Mouse (Mus musculus): ENCODE data around the gene Anapc5. TPM values are rescaled to one million over a fixed set of nuclear protein-coding genes. Genes with fewer than 3 reads are reported as not detected.

The Anapc5 gene
- polyA plus RNA-seq, 1 experiment from 2014 or later: 380 TPM

DNA sequence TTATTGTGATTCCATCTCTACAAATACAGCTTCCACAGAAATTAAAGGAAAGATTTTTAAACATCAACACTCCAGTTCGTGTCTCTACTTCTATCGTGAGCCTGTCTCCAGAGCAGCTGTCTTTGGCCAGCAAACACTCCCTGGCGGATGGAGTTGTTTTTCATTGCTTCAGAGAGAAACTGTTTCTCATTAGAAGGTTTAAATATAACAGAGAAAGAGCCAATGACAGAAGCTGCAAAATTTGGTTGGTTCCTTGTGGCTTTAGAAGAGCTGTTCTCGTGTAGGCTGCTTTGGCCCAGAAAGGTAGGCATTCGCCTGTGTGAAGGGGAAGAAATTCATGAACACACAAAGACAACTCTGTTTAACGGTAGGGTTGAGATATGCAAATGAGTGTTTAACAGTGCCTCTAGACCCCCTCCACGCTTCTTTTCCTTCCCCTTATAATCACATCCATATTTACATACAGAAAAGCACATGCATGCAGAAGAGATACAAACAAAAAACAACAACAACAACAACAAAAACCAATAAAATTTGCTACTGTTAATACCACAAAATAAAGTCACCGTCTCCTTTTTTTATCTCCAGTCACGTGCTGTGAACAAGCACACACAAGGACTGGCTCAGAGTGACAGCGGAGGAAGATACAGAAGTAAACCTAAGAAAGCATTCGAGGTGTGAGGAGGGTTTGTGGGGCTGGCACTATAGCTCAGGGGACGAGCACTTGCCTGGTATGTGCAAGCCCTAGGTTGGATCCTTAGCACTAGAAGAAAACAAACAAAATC, 34.9 kb downstream of the Anapc5 start:
- no peak for ATAC-seq (ENCODE audit: insufficient read depth, low FRiP score)
- H3K4me2 ChIP-seq (ENCODE audit: low read depth, low read length): no peak overlapping the region
- no peak overlapping the region for H3K9ac ChIP-seq (ENCODE audit: low read length)
- WGBS: 54% methylated on average over 12 of the region's 12 CpGs
- no peak overlapping the region for H3K27ac ChIP-seq (ENCODE audit: low read length)
- peaks cover 9% of the 10 kb centered on the region for H3K36me3 ChIP-seq (ENCODE audit: control insufficient read depth, insufficient read depth, low read length)
- no peaks in the 10 kb centered on the region for H3K27me3 ChIP-seq (ENCODE audit: control insufficient read depth, insufficient read depth, low read length)
- H3K4me3 ChIP-seq (replicated peaks; ENCODE audit: low read length): no peak overlapping the region
- H3K4me1 ChIP-seq (ENCODE audit: control insufficient read depth, insufficient read depth, low read length): peaks cover 4% of the 10 kb centered on the region; the same call in 1 of the 2 replicates
- H3K9me3 ChIP-seq (replicated peaks; ENCODE audit: control insufficient read depth, low read length): no peaks in the 10 kb centered on the region

GRCm38 (mm10) chr5:122783726-122784406, 37.3 kb downstream of the Anapc5 start:
- H3K9ac ChIP-seq (ENCODE audit: low read length): no peak overlapping the region; the same call in 1 of the 2 replicates
- H3K36me3 ChIP-seq (ENCODE audit: control insufficient read depth, insufficient read depth, low read length): peaks cover 6% of the 10 kb centered on the region; the same call in 1 of the 2 replicates
- H3K4me3 ChIP-seq (replicated peaks; ENCODE audit: low read length): no peak overlapping the region
- H3K4me2 ChIP-seq (ENCODE audit: low read depth, low read length): no peak overlapping the region
- no peaks in the 10 kb centered on the region for H3K27me3 ChIP-seq (ENCODE audit: control insufficient read depth, insufficient read depth, low read length)
- peaks cover 4% of the 10 kb centered on the region; the same call in 1 of the 2 replicates for H3K4me1 ChIP-seq (ENCODE audit: control insufficient read depth, insufficient read depth, low read length)
- no peak overlapping the region for H3K27ac ChIP-seq (ENCODE audit: low read length)
- ATAC-seq (ENCODE audit: insufficient read depth, low FRiP score): no peak
- 46% methylated on average over 14 of the region's 14 CpGs for WGBS
- no peaks in the 10 kb centered on the region for H3K9me3 ChIP-seq (replicated peaks; ENCODE audit: control insufficient read depth, low read length)

- H3K9ac ChIP-seq (ENCODE audit: low read length): no peak overlapping the region
- H3K27me3 ChIP-seq (ENCODE audit: control insufficient read depth, insufficient read depth, low read length): no peaks in the 10 kb centered on the region
- no peaks in the 10 kb centered on the region for H3K36me3 ChIP-seq (ENCODE audit: control insufficient read depth, insufficient read depth, low read length)
- H3K4me3 ChIP-seq (replicated peaks; ENCODE audit: low read length): no peak overlapping the region
- ATAC-seq (ENCODE audit: insufficient read depth, low FRiP score): no peak
- 41% methylated on average over 1 of the region's 1 CpGs for WGBS
- no peak overlapping the region for H3K4me2 ChIP-seq (ENCODE audit: low read depth, low read length)
- no peak overlapping the region for H3K27ac ChIP-seq (ENCODE audit: low read length)
- peaks cover 10% of the 10 kb centered on the region for H3K4me1 ChIP-seq (ENCODE audit: control insufficient read depth, insufficient read depth, low read length)
- no peaks in the 10 kb centered on the region for H3K9me3 ChIP-seq (replicated peaks; ENCODE audit: control insufficient read depth, low read length)
Measured at GRCm38 (mm10) chr5:122782066-122782465, 39.1 kb downstream of the Anapc5 start.

GRCm38 (mm10) chr5:122780791-122781432, 40.2 kb downstream of the Anapc5 start:
- 91% methylated on average over 18 of the region's 19 CpGs for WGBS
- H3K36me3 ChIP-seq (ENCODE audit: control insufficient read depth, insufficient read depth, low read length): no peaks in the 10 kb centered on the region
- no peak overlapping the region for H3K9ac ChIP-seq (ENCODE audit: low read length)
- H3K9me3 ChIP-seq (replicated peaks; ENCODE audit: control insufficient read depth, low read length): no peaks in the 10 kb centered on the region
- no peaks in the 10 kb centered on the region for H3K27me3 ChIP-seq (ENCODE audit: control insufficient read depth, insufficient read depth, low read length)
- H3K27ac ChIP-seq (ENCODE audit: low read length): no peak overlapping the region
- ATAC-seq (ENCODE audit: insufficient read depth, low FRiP score): no peak
- no peak overlapping the region for H3K4me3 ChIP-seq (replicated peaks; ENCODE audit: low read length)
- H3K4me1 ChIP-seq (ENCODE audit: control insufficient read depth, insufficient read depth, low read length): peaks cover 10% of the 10 kb centered on the region
- no peak overlapping the region for H3K4me2 ChIP-seq (ENCODE audit: low read depth, low read length)

DNA sequence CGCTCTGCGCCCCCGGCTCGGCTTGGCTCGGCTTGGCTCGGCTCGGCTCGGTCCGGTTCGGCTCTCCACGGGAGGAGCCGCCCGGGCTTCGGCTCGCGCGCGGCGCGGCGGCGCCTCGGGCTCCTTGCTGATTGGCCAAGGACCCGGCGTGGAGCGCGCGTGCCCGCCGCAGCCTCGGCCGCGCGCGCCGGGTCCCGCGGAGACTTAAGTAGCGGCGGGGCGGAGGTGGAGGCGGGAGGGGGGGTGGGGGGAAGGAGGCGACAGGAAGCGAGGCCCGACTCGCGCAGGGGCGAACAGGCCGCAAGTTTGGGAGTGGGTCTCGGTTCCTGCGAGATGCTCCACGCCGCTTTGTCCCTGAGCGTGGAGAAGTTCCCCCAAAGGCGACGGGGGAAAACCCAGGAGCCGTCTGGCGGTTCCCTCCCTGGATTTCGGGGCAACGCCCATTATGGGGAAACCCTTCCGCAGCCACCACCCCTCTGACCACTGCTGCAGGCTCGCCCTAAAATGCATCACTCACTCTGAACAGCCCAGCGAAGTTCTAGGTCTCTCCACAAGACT, 41.8 kb downstream of the Anapc5 start, which contains the start of gene Camkk2:
Camkk2 (minus strand) TSS at position 133 of the 558 bp plus-strand sequence.
- WGBS: under 1% methylated on average over 50 of the region's 63 CpGs
- Histone ChIP-seq H3K36me3 (ENCODE audit: control insufficient read depth, insufficient read depth, low read length) (no peaks in the 10 kb centered on the region), H3K9ac (ENCODE audit: low read length) (peak within 1 kb of the TSS; percentile 92), H3K4me1 (ENCODE audit: control insufficient read depth, insufficient read depth, low read length) (peaks cover 9% of the 10 kb centered on the region), H3K4me3 (replicated peaks; ENCODE audit: low read length) (peak within 1 kb of the TSS; percentile 80), H3K27me3 (ENCODE audit: control insufficient read depth, insufficient read depth, low read length) (no peaks in the 10 kb centered on the region), H3K9me3 (replicated peaks; ENCODE audit: control insufficient read depth, low read length) (no peaks in the 10 kb centered on the region), H3K27ac (ENCODE audit: low read length) (peak within 1 kb of the TSS; percentile 42), H3K4me2 (ENCODE audit: low read depth, low read length) (peak within 1 kb of the TSS; percentile 92)
- ATAC-seq (ENCODE audit: insufficient read depth, low FRiP score): peak; percentile 91

GRCm38 (mm10) chr5:122778231-122779226, 42.6 kb downstream of the Anapc5 start:
- Histone ChIP-seq H3K4me1 (ENCODE audit: control insufficient read depth, insufficient read depth, low read length) (peaks cover 6% of the 10 kb centered on the region; the same call in 1 of the 2 replicates), H3K27ac (ENCODE audit: low read length) (peak overlapping the region; percentile 42), H3K36me3 (ENCODE audit: control insufficient read depth, insufficient read depth, low read length) (no peaks in the 10 kb centered on the region), H3K9me3 (replicated peaks; ENCODE audit: control insufficient read depth, low read length) (no peaks in the 10 kb centered on the region), H3K4me3 (replicated peaks; ENCODE audit: low read length) (peak overlapping the region; percentile 80), H3K27me3 (ENCODE audit: control insufficient read depth, insufficient read depth, low read length) (no peaks in the 10 kb centered on the region), H3K9ac (ENCODE audit: low read length) (peak overlapping the region; percentile 92), H3K4me2 (ENCODE audit: low read depth, low read length) (peak overlapping the region; percentile 92)
- peak; percentile 49 for ATAC-seq (ENCODE audit: insufficient read depth, low FRiP score)
- WGBS: 3% methylated on average over 49 of the region's 55 CpGs

- Histone ChIP-seq H3K4me1 (ENCODE audit: control insufficient read depth, insufficient read depth, low read length) (peaks cover 6% of the 10 kb centered on the region; the same call in 1 of the 2 replicates), H3K9ac (ENCODE audit: low read length) (no peak overlapping the region), H3K4me3 (replicated peaks; ENCODE audit: low read length) (no peak overlapping the region), H3K4me2 (ENCODE audit: low read depth, low read length) (no peak overlapping the region), H3K9me3 (replicated peaks; ENCODE audit: control insufficient read depth, low read length) (no peaks in the 10 kb centered on the region), H3K27me3 (ENCODE audit: control insufficient read depth, insufficient read depth, low read length) (no peaks in the 10 kb centered on the region), H3K36me3 (ENCODE audit: control insufficient read depth, insufficient read depth, low read length) (no peaks in the 10 kb centered on the region), H3K27ac (ENCODE audit: low read length) (no peak overlapping the region)
- WGBS: 45% methylated on average over 2 of the region's 2 CpGs
- no peak for ATAC-seq (ENCODE audit: insufficient read depth, low FRiP score)
Measured at GRCm38 (mm10) chr5:122777322-122777721, 43.8 kb downstream of the Anapc5 start.

DNA sequence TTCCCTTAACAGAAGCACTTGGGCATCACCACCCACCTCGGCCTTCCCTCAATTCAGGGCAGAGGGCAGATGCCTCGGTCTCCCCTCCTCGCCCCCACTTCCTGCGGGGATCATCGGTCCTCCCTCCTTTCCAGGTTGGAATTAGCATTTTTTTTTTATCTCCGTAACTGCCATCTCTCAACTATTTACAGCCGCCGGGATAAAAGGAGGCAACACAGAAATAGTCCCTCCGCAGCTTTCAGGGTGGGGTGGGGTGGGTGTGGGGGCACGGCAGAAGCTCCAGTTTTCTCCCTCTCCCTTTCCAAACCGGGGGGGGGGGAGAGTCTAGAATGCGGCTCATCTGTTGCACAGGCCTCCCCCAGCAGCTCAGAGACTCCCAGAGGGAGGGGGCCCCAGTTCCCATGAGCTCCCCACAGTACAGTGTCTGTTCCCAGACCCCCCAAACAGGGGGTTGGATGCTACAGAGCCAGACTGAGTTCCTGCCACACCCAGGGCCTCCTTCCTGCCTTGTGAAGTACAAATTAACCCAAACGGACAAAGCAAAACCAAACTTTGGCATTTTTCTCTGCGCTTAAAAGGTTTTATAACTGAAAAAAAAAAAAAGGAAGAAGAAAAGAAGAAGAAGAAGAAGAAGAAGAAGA, 45.4 kb downstream of the Anapc5 start:
- H3K4me2 ChIP-seq (ENCODE audit: low read depth, low read length): no peak overlapping the region
- no peaks in the 10 kb centered on the region for H3K9me3 ChIP-seq (replicated peaks; ENCODE audit: control insufficient read depth, low read length)
- H3K36me3 ChIP-seq (ENCODE audit: control insufficient read depth, insufficient read depth, low read length): no peaks in the 10 kb centered on the region
- no peak overlapping the region for H3K4me3 ChIP-seq (replicated peaks; ENCODE audit: low read length)
- WGBS: 79% methylated on average over 13 of the region's 14 CpGs
- no peak overlapping the region for H3K9ac ChIP-seq (ENCODE audit: low read length)
- H3K27ac ChIP-seq (ENCODE audit: low read length): no peak overlapping the region
- H3K27me3 ChIP-seq (ENCODE audit: control insufficient read depth, insufficient read depth, low read length): no peaks in the 10 kb centered on the region
- no peak for ATAC-seq (ENCODE audit: insufficient read depth, low FRiP score)
- peaks cover 10% of the 10 kb centered on the region for H3K4me1 ChIP-seq (ENCODE audit: control insufficient read depth, insufficient read depth, low read length)
